ENCODE assay signal across 19 mouse cellular contexts in the genomic region with DNA sequence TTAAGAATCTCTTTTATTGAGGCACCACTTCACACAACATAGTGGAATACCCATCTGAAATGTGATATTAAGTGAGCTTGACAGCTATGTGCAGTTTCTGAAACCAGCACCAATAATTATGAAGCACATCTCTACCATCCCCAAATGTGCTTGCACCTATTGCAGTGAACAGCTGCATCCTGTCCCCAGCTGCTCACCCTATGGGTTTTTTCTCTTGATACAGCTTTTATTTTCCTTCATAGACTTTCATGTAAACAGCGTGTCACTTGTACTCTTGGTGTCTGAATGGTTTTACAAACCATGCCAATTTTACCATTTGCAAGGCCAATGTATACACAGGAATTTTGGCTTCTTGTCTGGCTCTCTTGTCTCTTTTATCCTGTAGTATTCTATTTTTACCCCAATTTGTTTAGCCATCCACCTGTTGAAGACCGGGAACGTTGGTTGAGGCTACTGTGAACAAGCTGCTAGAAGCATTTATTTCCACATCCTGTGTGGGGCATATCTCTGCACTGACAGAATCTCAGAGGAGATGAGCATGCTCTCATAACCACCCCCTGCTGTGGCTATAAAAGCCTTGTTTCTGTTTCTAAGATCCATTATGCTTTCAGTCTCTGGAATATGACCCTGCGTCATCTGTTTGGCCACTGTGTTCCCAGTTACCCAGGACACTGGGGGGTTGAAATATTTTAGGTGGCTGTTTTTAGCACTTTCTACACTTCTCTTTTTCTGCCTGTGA.
DNase-seq lines count a peak whose midpoint lies in the region; ATAC-seq lines count a peak whose summit lies in the region.
"Had no signal": no experiment of that assay in that cellular context is flagged by ENCODE, and none has a peak within 500 bp of the region (broad histone marks: within the 10 kb centered on the region; RNA-seq: fewer than 3 reads in every experiment).

No protein-coding gene starts in this region.

- DNase-seq in heart, adult 18-20 months: peak; percentile 4 to 39
- DNase-seq in midbrain, embryonic 11.5 days (ENCODE audit: low spot score, missing footprints): peak; percentile 77
- peak; percentile 44 for DNase-seq in retina, embryonic 14.5 days (ENCODE audit: low spot score)
- peak; percentile 12 for DNase-seq in thymus, postnatal 4 days
- DNase-seq in frontal cortex, adult 2 months (ENCODE audit: extremely low spot score in 1 of 2, low spot score in 1 of 2): no peak
- no peak for DNase-seq in adrenal gland, postnatal 25 days
- DNase-seq: adrenal gland, postnatal 14 days; cerebellum, postnatal 10 days; liver; midbrain, embryonic 14.5 days; spleen, adult 18-20 months had no signal

- no peak overlapping the region for H3K4me2 ChIP-seq in heart, embryonic 11.5 days
- H3K4me2 ChIP-seq in midbrain, embryonic 11.5 days: no peak overlapping the region
- no peak overlapping the region for H3K4me2 ChIP-seq in midbrain, embryonic 15.5 days
- H3K4me2 ChIP-seq: hindbrain, embryonic 13.5 days; intestine, embryonic 15.5 days; neural tube, embryonic 12.5 days had no signal

- H3K4me1 ChIP-seq in heart, embryonic 11.5 days (ENCODE audit: control insufficient read depth, insufficient read depth, low read length): no peaks in the 10 kb centered on the region
- no peaks in the 10 kb centered on the region for H3K4me1 ChIP-seq in midbrain, embryonic 11.5 days (ENCODE audit: control insufficient read depth, insufficient read depth, low read length)
- no peaks in the 10 kb centered on the region for H3K4me1 ChIP-seq in midbrain, embryonic 15.5 days
- H3K4me1 ChIP-seq: hindbrain, embryonic 13.5 days; intestine, embryonic 15.5 days; neural tube, embryonic 12.5 days had no signal

- no peaks in the 10 kb centered on the region for H3K36me3 ChIP-seq in heart, embryonic 11.5 days (ENCODE audit: control insufficient read depth, insufficient read depth, low read length)
- H3K36me3 ChIP-seq in midbrain, embryonic 11.5 days (ENCODE audit: control insufficient read depth, insufficient read depth, low read length): no peaks in the 10 kb centered on the region
- H3K36me3 ChIP-seq in midbrain, embryonic 15.5 days (replicated peaks): no peaks in the 10 kb centered on the region
- H3K36me3 ChIP-seq: hindbrain, embryonic 13.5 days; intestine, embryonic 15.5 days; neural tube, embryonic 12.5 days had no signal

- H3K4me3 ChIP-seq in heart, embryonic 11.5 days (ENCODE audit: low read depth, low read length): no peak overlapping the region
- no peak overlapping the region for H3K4me3 ChIP-seq in midbrain, embryonic 11.5 days (ENCODE audit: low read depth, low read length)
- no peak overlapping the region for H3K4me3 ChIP-seq in midbrain, embryonic 15.5 days
- H3K4me3 ChIP-seq: hindbrain, embryonic 13.5 days; intestine, embryonic 15.5 days; neural tube, embryonic 12.5 days had no signal

- no peaks in the 10 kb centered on the region for H3K9me3 ChIP-seq in heart, embryonic 11.5 days (replicated peaks; ENCODE audit: control insufficient read depth, low read length)
- H3K9me3 ChIP-seq in midbrain, embryonic 11.5 days (ENCODE audit: control insufficient read depth, low read length): no peaks in the 10 kb centered on the region
- H3K9me3 ChIP-seq in midbrain, embryonic 15.5 days: no peaks in the 10 kb centered on the region
- H3K9me3 ChIP-seq: hindbrain, embryonic 13.5 days; intestine, embryonic 15.5 days; neural tube, embryonic 12.5 days had no signal

- 62% methylated on average over 4 of the region's 4 CpGs for WGBS in heart, embryonic 11.5 days (ENCODE audit: insufficient replicate concordance)
- WGBS in midbrain, embryonic 11.5 days: 86% methylated on average over 4 of the region's 4 CpGs
- WGBS in midbrain, embryonic 15.5 days: 85% methylated on average over 4 of the region's 4 CpGs

- no peak for ATAC-seq in heart, embryonic 11.5 days (replicated peaks; ENCODE audit: insufficient number of reproducible peaks, low FRiP score, low TSS enrichment)
- ATAC-seq in midbrain, embryonic 11.5 days (ENCODE audit: low FRiP score): no peak
- no peak for ATAC-seq in midbrain, embryonic 15.5 days (replicated peaks)
- ATAC-seq: intestine, embryonic 15.5 days had no signal

- no peak overlapping the region for H3K27ac ChIP-seq in heart, embryonic 11.5 days (ENCODE audit: low read depth, low read length)
- H3K27ac ChIP-seq in midbrain, embryonic 11.5 days (ENCODE audit: low read depth, low read length): no peak overlapping the region
- no peak overlapping the region for H3K27ac ChIP-seq in midbrain, embryonic 15.5 days
- H3K27ac ChIP-seq: hindbrain, embryonic 13.5 days; intestine, embryonic 15.5 days; kidney, postnatal 0 days; macrophage; neural tube, embryonic 12.5 days; stomach, postnatal 0 days had no signal

- H3K9ac ChIP-seq in heart, embryonic 11.5 days (ENCODE audit: low read depth, low read length): no peak overlapping the region
- H3K9ac ChIP-seq in midbrain, embryonic 11.5 days (ENCODE audit: low read length): no peak overlapping the region
- H3K9ac ChIP-seq in midbrain, embryonic 15.5 days: no peak overlapping the region
- H3K9ac ChIP-seq: hindbrain, embryonic 13.5 days; intestine, embryonic 15.5 days; neural tube, embryonic 12.5 days had no signal

- H3K27me3 ChIP-seq in heart, embryonic 11.5 days (ENCODE audit: control insufficient read depth, insufficient read depth, low read length): no peaks in the 10 kb centered on the region
- H3K27me3 ChIP-seq in midbrain, embryonic 11.5 days (ENCODE audit: control insufficient read depth, insufficient read depth, low read length): no peaks in the 10 kb centered on the region
- H3K27me3 ChIP-seq in midbrain, embryonic 15.5 days (replicated peaks): no peaks in the 10 kb centered on the region
- H3K27me3 ChIP-seq: hindbrain, embryonic 13.5 days; intestine, embryonic 15.5 days; neural tube, embryonic 12.5 days had no signal

Comparison
In these comparisons a context has a peak if more than half of its experiments do, and no peak if none do; other contexts are left out.
1. DNase-seq: peak in heart, adult 18-20 months (2 of 2), midbrain, embryonic 11.5 days (single experiment), retina, embryonic 14.5 days (single experiment) and thymus, postnatal 4 days (single experiment); none in frontal cortex, adult 2 months (0 of 2) and adrenal gland, postnatal 25 days (single experiment).